Mouse (Mus musculus) kidney, embryonic 14.5 days (tissue): ENCODE measurements at regions not wholly inside any gene's neighbourhood (a gene's known extent, or its start where the extent isn't known, plus 50 kb on each side); places are given as distances from the start of the nearest gene placed in this dataset.

ENCODE experiments used
- ATAC-seq: fragments of 200-750 bp; cut with Nextera tagmentation; 2 replicates; pipeline ENCODE4 v1.8.0; 2017; ENCODE audit warnings: moderate number of reproducible peaks, mild to moderate bottlenecking, moderate TSS enrichment, moderate library complexity; ENCODE audit not compliant: low FRiP score, low TSS enrichment
- H3K27ac ChIP-seq: fragments of 300-500 bp; sonication (generic); 2 replicates; pipeline ENCODE4 v1.5.1; 2014; ENCODE audit warnings: low read depth, mild to moderate bottlenecking, low read length, moderate library complexity, mixed read lengths
- H3K27me3 ChIP-seq: fragments of 300-500 bp; sonication (generic); 2 replicates; pipeline ENCODE4 v1.6.1; 2014; ENCODE audit warnings: mild to moderate bottlenecking, low read length; ENCODE audit not compliant: control insufficient read depth, insufficient read depth
- H3K36me3 ChIP-seq: fragments of 300-500 bp; sonication (generic); 2 replicates; pipeline ENCODE4 v1.6.1; 2014; ENCODE audit warnings: low read length, mixed read lengths; ENCODE audit not compliant: control insufficient read depth, insufficient read depth
- H3K4me1 ChIP-seq: fragments of 300-500 bp; sonication (generic); 2 replicates; pipeline ENCODE4 v1.6.1; 2014; ENCODE audit warnings: low read length, mixed read lengths; ENCODE audit not compliant: control insufficient read depth, insufficient read depth
- H3K4me2 ChIP-seq: fragments of 300-500 bp; sonication (generic); replicated peaks from 2 replicates; pipeline ENCODE4 v1.6.1; 2014; ENCODE audit warnings: low read depth, mild to moderate bottlenecking, low read length
- H3K4me3 ChIP-seq: fragments of 300-500 bp; sonication (generic); 2 replicates; pipeline ENCODE4 v1.5.1; 2014; ENCODE audit warnings: mild to moderate bottlenecking, low read length
- H3K9ac ChIP-seq: fragments of 300-500 bp; sonication (generic); 2 replicates; pipeline ENCODE4 v1.6.1; 2014; ENCODE audit warnings: low read depth, mild to moderate bottlenecking, low read length, moderate library complexity
- H3K9me3 ChIP-seq: fragments of 300-500 bp; sonication (generic); 2 replicates; pipeline ENCODE4 v1.6.1; 2016; ENCODE audit warnings: low read length; ENCODE audit not compliant: control insufficient read depth
- WGBS: fragments of 180-500 bp; shearing (Covaris S2); extraction: QIAGEN DNeasy Blood & Tissue Kit; methylation state at CpG from one replicate; pipeline ENCODE4 v1.1.7; 2014; 5-methylcytosine and 5-hydroxymethylcytosine counted together

GRCm38 (mm10) chr15:7497852-7498251 is 99.7 kb upstream of the Egflam start:
- Histone ChIP-seq H3K27me3 (no peaks in the 10 kb centered on the region), H3K9me3 (no peaks in the 10 kb centered on the region), H3K4me3 (no peak overlapping the region), H3K27ac (no peak overlapping the region), H3K9ac (no peak overlapping the region), H3K36me3 (no peaks in the 10 kb centered on the region), H3K4me1 (no peaks in the 10 kb centered on the region), H3K4me2 (no peak overlapping the region)
- ATAC-seq = no peak
- WGBS = 94% methylated on average over 4 of the region's 4 CpGs

GRCm38 (mm10) chr15:7508535-7508934 is 110.3 kb upstream of the Egflam start:
- Histone ChIP-seq H3K9ac (no peak overlapping the region), H3K9me3 (no peaks in the 10 kb centered on the region), H3K36me3 (no peaks in the 10 kb centered on the region), H3K4me3 (no peak overlapping the region), H3K4me1 (no peaks in the 10 kb centered on the region), H3K27me3 (no peaks in the 10 kb centered on the region), H3K4me2 (no peak overlapping the region), H3K27ac (no peak overlapping the region)
- 38% methylated on average over 8 of the region's 8 CpGs for WGBS
- ATAC-seq = no peak

- H3K4me3 ChIP-seq = no peak overlapping the region
- WGBS = 58% methylated on average over 13 of the region's 13 CpGs
- no peaks in the 10 kb centered on the region for H3K27me3 ChIP-seq
- H3K4me2 ChIP-seq = no peak overlapping the region
- H3K36me3 ChIP-seq = no peaks in the 10 kb centered on the region
- H3K9ac ChIP-seq = no peak overlapping the region
- peak; percentile 62; the same call in 1 of the 2 replicates for ATAC-seq
- no peaks in the 10 kb centered on the region for H3K9me3 ChIP-seq
- no peaks in the 10 kb centered on the region for H3K4me1 ChIP-seq
- no peak overlapping the region for H3K27ac ChIP-seq
Observed at GRCm38 (mm10) chr15:7514743-7515273, 116.6 kb upstream of the Egflam start.

- WGBS = 45% methylated on average over 9 of the region's 9 CpGs
- no peaks in the 10 kb centered on the region for H3K36me3 ChIP-seq
- no peak for ATAC-seq
Observed at GRCm38 (mm10) chr15:7521611-7522010, 123.4 kb upstream of the Egflam start.

GRCm38 (mm10) chr15:7522902-7523786 is 124.9 kb upstream of the Egflam start:
- 0 out of 2 replicates have a peak, but pooled peaks cover 4% of the 10 kb centered on the region for H3K4me1 ChIP-seq
- H3K4me3 ChIP-seq = no peak overlapping the region
- peak overlapping the region; percentile 59; the same call in 1 of the 2 replicates for H3K27ac ChIP-seq
- 32% methylated on average over 14 of the region's 14 CpGs for WGBS
- H3K36me3 ChIP-seq = no peaks in the 10 kb centered on the region
- no peaks in the 10 kb centered on the region for H3K9me3 ChIP-seq
- H3K9ac ChIP-seq = no peak overlapping the region
- H3K4me2 ChIP-seq = no peak overlapping the region
- ATAC-seq = peak; percentile 90
- H3K27me3 ChIP-seq = no peaks in the 10 kb centered on the region

More at GRCm38 (mm10) chr15:7521611-7522010, 123.4 kb upstream of the Egflam start:
- Histone ChIP-seq H3K9ac (no peak overlapping the region), H3K27ac (no peak overlapping the region; the same call in 1 of the 2 replicates), H3K27me3 (no peaks in the 10 kb centered on the region), H3K4me3 (no peak overlapping the region), H3K9me3 (no peaks in the 10 kb centered on the region), H3K4me2 (no peak overlapping the region), H3K4me1 (0 out of 2 replicates have a peak, but pooled peaks cover 4% of the 10 kb centered on the region)

- H3K4me3 ChIP-seq = no peak overlapping the region
- no peak overlapping the region for H3K9ac ChIP-seq
- H3K36me3 ChIP-seq = no peaks in the 10 kb centered on the region
- H3K4me2 ChIP-seq = no peak overlapping the region
- H3K4me1 ChIP-seq = peaks cover 14% of the 10 kb centered on the region
- peak overlapping the region; percentile 62; the same call in 1 of the 2 replicates for H3K27ac ChIP-seq
- no peaks in the 10 kb centered on the region for H3K27me3 ChIP-seq
- ATAC-seq = peak; percentile 63; the same call in 1 of the 2 replicates
- 12% methylated on average over 5 of the region's 5 CpGs for WGBS
- no peaks in the 10 kb centered on the region for H3K9me3 ChIP-seq
Observed at GRCm38 (mm10) chr15:7530959-7531588, 132.9 kb upstream of the Egflam start.

GRCm38 (mm10) chr15:7537858-7538257 is 139.7 kb upstream of the Egflam start:
- Histone ChIP-seq H3K9me3 (no peaks in the 10 kb centered on the region), H3K9ac (no peak overlapping the region), H3K4me3 (no peak overlapping the region), H3K36me3 (no peaks in the 10 kb centered on the region), H3K4me1 (0 out of 2 replicates have a peak, but pooled peaks cover 4% of the 10 kb centered on the region), H3K27ac (no peak overlapping the region), H3K27me3 (no peaks in the 10 kb centered on the region), H3K4me2 (no peak overlapping the region)
- ATAC-seq = no peak
- WGBS = 47% methylated on average over 4 of the region's 4 CpGs

- Histone ChIP-seq H3K27ac (no peak overlapping the region), H3K9ac (no peak overlapping the region), H3K36me3 (no peaks in the 10 kb centered on the region), H3K27me3 (no peaks in the 10 kb centered on the region), H3K4me3 (no peak overlapping the region), H3K9me3 (no peaks in the 10 kb centered on the region), H3K4me1 (0 out of 2 replicates have a peak, but pooled peaks cover 3% of the 10 kb centered on the region), H3K4me2 (no peak overlapping the region)
- 71% methylated on average over 2 of the region's 2 CpGs for WGBS
- no peak for ATAC-seq
Observed at GRCm38 (mm10) chr15:7553190-7553895, 155.1 kb upstream of the Egflam start.
